Mouse (Mus musculus) lung, embryonic 15.5 days (tissue): ENCODE results near the gene Tpsg1. TPM values are rescaled to one million over a fixed set of nuclear protein-coding genes. Genes with fewer than 3 reads are reported as not detected.

Source experiments
- ATAC-seq: fragments of 200-750 bp; cut with Nextera tagmentation; 2 replicates; pipeline ENCODE4 v1.8.0; 2017; ENCODE audit warnings: moderate number of reproducible peaks, borderline replicate concordance; ENCODE audit not compliant: low FRiP score, low TSS enrichment; ENCODE audit errors: extremely low read depth
- H3K27ac ChIP-seq: fragments of 300-500 bp; sonication (generic); 2 replicates; pipeline ENCODE4 v1.5.1; 2015; ENCODE audit warnings: moderate library complexity, mild to moderate bottlenecking, inconsistent platforms
- H3K27me3 ChIP-seq: fragments of 300-500 bp; sonication (generic); 2 replicates; pipeline ENCODE4 v1.6.1; 2015; ENCODE audit warnings: inconsistent platforms
- H3K36me3 ChIP-seq: fragments of 300-500 bp; sonication (generic); 2 replicates; pipeline ENCODE4 v1.6.1; 2015; ENCODE audit warnings: inconsistent platforms
- H3K4me1 ChIP-seq: fragments of 300-500 bp; sonication (generic); 2 replicates; pipeline ENCODE4 v1.6.1; 2015; ENCODE audit warnings: inconsistent platforms
- H3K4me2 ChIP-seq: fragments of 300-500 bp; sonication (generic); 2 replicates; pipeline ENCODE4 v1.6.1; 2015; ENCODE audit warnings: inconsistent platforms, mild to moderate bottlenecking, moderate library complexity
- H3K4me3 ChIP-seq: fragments of 300-500 bp; sonication (generic); 2 replicates; pipeline ENCODE4 v1.5.1; 2015; ENCODE audit warnings: mild to moderate bottlenecking, inconsistent platforms
- H3K9ac ChIP-seq: fragments of 300-500 bp; sonication (generic); 2 replicates; pipeline ENCODE4 v1.6.1; 2015; ENCODE audit warnings: inconsistent platforms
- H3K9me3 ChIP-seq: fragments of 300-500 bp; sonication (generic); 2 replicates; pipeline ENCODE4 v1.6.1; 2016; ENCODE audit warnings: inconsistent platforms
- WGBS: fragments of 180-500 bp; shearing (Covaris S2); methylation state at CpG from one replicate; pipeline ENCODE4 v1.1.7; 2015; 5-methylcytosine and 5-hydroxymethylcytosine counted together
- polyA plus RNA-seq: library from polyadenylated mRNA; unstranded; fragments of >200 nt; fragmentation: Nextera tagmentation; extraction: Ambion mirVana; gene quantifications from 2 replicates; pipeline ENCODE4 v1.2.1, GENCODE M21; 2015

The Tpsg1 gene
- polyA plus RNA-seq, result 0.46 and 0.76 TPM in 2 replicates

- H3K27me3 ChIP-seq, result no peaks in the 10 kb centered on the region
- 62% methylated on average over 3 of the region's 3 CpGs for WGBS
- no peak for ATAC-seq
Observed at GRCm38 (mm10) chr17:25368973-25369372, at the start of gene Tpsg1. Tpsg1 (plus strand) TSS chr17:25369273.

GRCm38 (mm10) chr17:25320819-25321218 is 48.3 kb upstream of the Tpsg1 start:
- 86% methylated on average over 8 of the region's 8 CpGs for WGBS
- Histone ChIP-seq H3K4me2 (no peak overlapping the region), H3K4me3 (no peak overlapping the region), H3K27ac (no peak overlapping the region), H3K4me1 (no peaks in the 10 kb centered on the region), H3K27me3 (no peaks in the 10 kb centered on the region), H3K36me3 (no peaks in the 10 kb centered on the region), H3K9ac (no peak overlapping the region), H3K9me3 (no peaks in the 10 kb centered on the region)
- no peak for ATAC-seq

More at GRCm38 (mm10) chr17:25368973-25369372, at the start of gene Tpsg1:
- no peak within 1 kb of the TSS for H3K4me2 ChIP-seq
- H3K4me3 ChIP-seq, result no peak within 1 kb of the TSS
- 0 out of 2 replicates have a peak, but pooled peaks cover 3% of the 10 kb centered on the region for H3K4me1 ChIP-seq
- no peaks in the 10 kb centered on the region for H3K9me3 ChIP-seq
- H3K9ac ChIP-seq, result no peak within 1 kb of the TSS
- H3K36me3 ChIP-seq, result no peaks in the 10 kb centered on the region
- H3K27ac ChIP-seq, result no peak within 1 kb of the TSS

- Histone ChIP-seq H3K9ac (no peak overlapping the region), H3K36me3 (no peaks in the 10 kb centered on the region), H3K4me2 (no peak overlapping the region), H3K4me1 (no peaks in the 10 kb centered on the region), H3K9me3 (no peaks in the 10 kb centered on the region), H3K27ac (no peak overlapping the region), H3K27me3 (no peaks in the 10 kb centered on the region), H3K4me3 (no peak overlapping the region)
- ATAC-seq, result no peak
- 3% methylated on average over 2 of the region's 2 CpGs for WGBS
Observed at GRCm38 (mm10) chr17:25322930-25323329, 46.1 kb upstream of the Tpsg1 start.

- Histone ChIP-seq H3K4me1 (no peaks in the 10 kb centered on the region), H3K27me3 (peaks cover 9% of the 10 kb centered on the region; the same call in 1 of the 2 replicates), H3K4me3 (no peak overlapping the region), H3K9me3 (no peaks in the 10 kb centered on the region), H3K27ac (no peak overlapping the region), H3K4me2 (no peak overlapping the region), H3K9ac (no peak overlapping the region), H3K36me3 (no peaks in the 10 kb centered on the region)
- no peak for ATAC-seq
- WGBS, result 60% methylated on average over 9 of the region's 9 CpGs
Observed at GRCm38 (mm10) chr17:25332321-25332720, 36.8 kb upstream of the Tpsg1 start.

- Histone ChIP-seq H3K4me2 (no peak overlapping the region), H3K27ac (no peak overlapping the region), H3K4me1 (no peaks in the 10 kb centered on the region), H3K4me3 (no peak overlapping the region), H3K9me3 (no peaks in the 10 kb centered on the region), H3K9ac (no peak overlapping the region), H3K27me3 (peaks cover 9% of the 10 kb centered on the region; the same call in 1 of the 2 replicates), H3K36me3 (no peaks in the 10 kb centered on the region)
- WGBS, result 1% methylated on average over 8 of the region's 8 CpGs
- no peak for ATAC-seq
Observed at GRCm38 (mm10) chr17:25333943-25334342, 35.1 kb upstream of the Tpsg1 start.

GRCm38 (mm10) chr17:25338218-25338617 is 30.9 kb upstream of the Tpsg1 start:
- Histone ChIP-seq H3K9ac (no peak overlapping the region), H3K9me3 (no peaks in the 10 kb centered on the region), H3K4me2 (no peak overlapping the region), H3K27ac (no peak overlapping the region), H3K36me3 (no peaks in the 10 kb centered on the region), H3K4me1 (no peaks in the 10 kb centered on the region), H3K27me3 (peaks cover 6% of the 10 kb centered on the region; the same call in 1 of the 2 replicates), H3K4me3 (no peak overlapping the region)
- no peak for ATAC-seq
- 72% methylated on average over 4 of the region's 4 CpGs for WGBS

- no peaks in the 10 kb centered on the region for H3K36me3 ChIP-seq
- no peak overlapping the region for H3K27ac ChIP-seq
- H3K9me3 ChIP-seq, result no peaks in the 10 kb centered on the region
- H3K4me2 ChIP-seq, result no peak overlapping the region
- no peaks in the 10 kb centered on the region for H3K4me1 ChIP-seq
- no peak overlapping the region for H3K4me3 ChIP-seq
- no peaks in the 10 kb centered on the region for H3K27me3 ChIP-seq
- WGBS, result 84% methylated on average over 6 of the region's 6 CpGs
- ATAC-seq, result no peak
- no peak overlapping the region for H3K9ac ChIP-seq
Observed at GRCm38 (mm10) chr17:25340003-25340402, 29.1 kb upstream of the Tpsg1 start.

- H3K4me1 ChIP-seq, result no peaks in the 10 kb centered on the region
- 40% methylated on average over 3 of the region's 3 CpGs for WGBS
Observed at GRCm38 (mm10) chr17:25341490-25341889, 27.6 kb upstream of the Tpsg1 start.

GRCm38 (mm10) chr17:25345462-25345861 is 23.6 kb upstream of the Tpsg1 start, which contains the start of gene Tpsab1:
Tpsab1 (minus strand) TSS chr17:25345562.
- Histone ChIP-seq H3K4me3 (no peak within 1 kb of the TSS), H3K9me3 (no peaks in the 10 kb centered on the region), H3K27ac (no peak within 1 kb of the TSS), H3K36me3 (no peaks in the 10 kb centered on the region), H3K4me2 (no peak within 1 kb of the TSS), H3K9ac (no peak within 1 kb of the TSS), H3K27me3 (no peaks in the 10 kb centered on the region), H3K4me1 (no peaks in the 10 kb centered on the region)
- ATAC-seq, result no peak
- WGBS, result 86% methylated on average over 4 of the region's 4 CpGs

More at GRCm38 (mm10) chr17:25341490-25341889, 27.6 kb upstream of the Tpsg1 start:
- Histone ChIP-seq H3K27me3 (no peaks in the 10 kb centered on the region), H3K9me3 (no peaks in the 10 kb centered on the region), H3K27ac (no peak overlapping the region), H3K4me2 (no peak overlapping the region), H3K36me3 (no peaks in the 10 kb centered on the region), H3K9ac (no peak overlapping the region), H3K4me3 (no peak overlapping the region)
- no peak for ATAC-seq

- Histone ChIP-seq H3K27ac (no peak overlapping the region), H3K4me2 (no peak overlapping the region), H3K4me3 (no peak overlapping the region), H3K27me3 (no peaks in the 10 kb centered on the region), H3K36me3 (no peaks in the 10 kb centered on the region), H3K9me3 (no peaks in the 10 kb centered on the region), H3K4me1 (no peaks in the 10 kb centered on the region), H3K9ac (no peak overlapping the region)
- 51% methylated on average over 2 of the region's 2 CpGs for WGBS
- no peak for ATAC-seq
Observed at GRCm38 (mm10) chr17:25361291-25361690, 7.8 kb upstream of the Tpsg1 start.

GRCm38 (mm10) chr17:25363726-25364125 is 5.3 kb upstream of the Tpsg1 start:
- no peaks in the 10 kb centered on the region for H3K36me3 ChIP-seq
- no peaks in the 10 kb centered on the region for H3K4me1 ChIP-seq
- H3K9me3 ChIP-seq, result no peaks in the 10 kb centered on the region
- no peak overlapping the region for H3K4me2 ChIP-seq
- WGBS, result 0% methylated on average over 1 of the region's 1 CpGs
- no peak overlapping the region for H3K4me3 ChIP-seq
- no peak overlapping the region for H3K27ac ChIP-seq
- no peak for ATAC-seq
- no peaks in the 10 kb centered on the region for H3K27me3 ChIP-seq
- no peak overlapping the region for H3K9ac ChIP-seq

- H3K4me3 ChIP-seq, result no peak within 1 kb of the TSS
- H3K4me1 ChIP-seq, result no peaks in the 10 kb centered on the region
- WGBS, result 66% methylated on average over 2 of the region's 2 CpGs
- H3K27ac ChIP-seq, result no peak within 1 kb of the TSS
- ATAC-seq, result no peak
- H3K27me3 ChIP-seq, result no peaks in the 10 kb centered on the region
- no peaks in the 10 kb centered on the region for H3K36me3 ChIP-seq
- no peak within 1 kb of the TSS for H3K4me2 ChIP-seq
- H3K9me3 ChIP-seq, result no peaks in the 10 kb centered on the region
- no peak within 1 kb of the TSS for H3K9ac ChIP-seq
Observed at GRCm38 (mm10) chr17:25366005-25366404, 3.1 kb upstream of the Tpsg1 start, which contains the start of gene Tpsb2. Tpsb2 (plus strand) TSS chr17:25366305.

GRCm38 (mm10) chr17:25372491-25372890 is 3.4 kb downstream of the Tpsg1 start:
- no peaks in the 10 kb centered on the region for H3K36me3 ChIP-seq
- no peak for ATAC-seq
- H3K9ac ChIP-seq, result no peak overlapping the region
- H3K4me1 ChIP-seq, result 0 out of 2 replicates have a peak, but pooled peaks cover 3% of the 10 kb centered on the region
- no peak overlapping the region for H3K27ac ChIP-seq
- H3K4me3 ChIP-seq, result no peak overlapping the region
- no peak overlapping the region for H3K4me2 ChIP-seq
- WGBS, result 64% methylated on average over 8 of the region's 8 CpGs
- no peaks in the 10 kb centered on the region for H3K27me3 ChIP-seq
- H3K9me3 ChIP-seq, result no peaks in the 10 kb centered on the region
